Mouse (Mus musculus) layer of hippocampus, adult 6 months (tissue): ENCODE results near the gene Gucy1a1. TPM values are rescaled to one million over a fixed set of nuclear protein-coding genes. Genes with fewer than 3 reads are reported as not detected.

Source experiments
- long read RNA-seq, 2 experiments: library from polyadenylated mRNA; unstranded; transcript quantifications; one replicate each; pipeline ENCODE4 v2.0.0; 2019 to 2020
- microRNA-seq: library from miRNA; unstranded; fragments of <30 nt; microRNA quantifications from one replicate; pipeline ENCODE4 v1.2.0, GENCODE M21; 2020
- polyA plus RNA-seq: library from polyadenylated mRNA; unstranded; fragments of <200 nt; fragmentation: Nextera tagmentation; gene quantifications from 2 replicates; pipeline ENCODE4 v1.2.3, GENCODE M21; 2021

Gene Gucy1a1
- 14.7 and 20.2 TPM in 2 replicates for polyA plus RNA-seq
- long read RNA-seq, experiment 1, full-length matches to known transcripts = 15 of 37 reads
- long read RNA-seq, experiment 1, partial matches to known transcripts = 17 of 37 reads
- long read RNA-seq, experiment 1, other reads (novel, unspliced or antisense) = 5 of 37 reads
- long read RNA-seq, experiment 2, full-length matches to known transcripts = 56 of 70 reads
- long read RNA-seq, experiment 2, partial matches to known transcripts = 6 of 70 reads
- long read RNA-seq, experiment 2, other reads (novel, unspliced or antisense) = 8 of 70 reads

DNA sequence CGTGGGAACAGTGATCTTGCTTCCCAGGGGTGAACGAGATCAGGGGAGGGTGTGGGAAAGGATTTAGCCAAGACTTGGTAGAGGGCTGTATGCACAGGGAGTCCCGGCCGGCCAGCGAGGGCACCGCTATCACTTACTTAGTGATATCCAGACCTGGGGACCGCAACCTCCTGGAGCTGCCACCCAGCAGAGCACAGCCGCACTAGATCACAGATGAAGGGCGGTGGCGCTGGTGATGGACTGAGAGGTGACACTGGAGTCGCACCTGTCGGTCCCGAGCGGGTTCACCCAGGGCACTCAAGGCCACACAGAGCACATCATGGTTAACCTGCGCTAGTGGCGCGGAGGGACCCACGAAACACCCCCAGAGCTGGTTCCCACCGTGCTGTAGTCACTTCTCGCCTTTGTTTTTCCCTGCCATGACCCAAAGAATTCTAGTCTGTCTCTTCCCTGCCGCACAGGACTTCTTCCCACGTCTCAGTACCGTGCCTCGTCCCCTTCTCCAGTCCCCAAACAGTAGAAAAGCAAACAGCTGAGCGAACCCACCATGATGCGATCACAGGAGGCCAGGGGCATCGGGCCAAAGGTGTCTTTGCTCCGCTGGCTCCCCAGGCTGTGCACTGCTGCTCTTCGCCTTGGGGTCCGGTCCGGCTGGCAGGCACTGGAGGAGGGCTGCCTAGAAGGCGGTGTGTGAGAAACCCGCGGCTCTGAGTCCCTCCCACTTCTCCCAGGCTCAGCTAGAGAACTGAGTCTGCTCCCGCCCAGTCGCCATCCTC lies at the start of gene Gucy1a1:
Gene Gucy1a1, minus strand, starts transcription at position 664 of the 776 bp plus-strand sequence.

GRCm38 (mm10) chr3:82074201-82074851 lies 71.3 kb downstream of the Gucy1a1 start, which contains the start of gene Gucy1b1:
Gene Gucy1b1 (minus strand): TSS chr3:82074689.

Small RNAs within 50 kb of the gene (microRNA-seq; reads per million reads assigned to microRNA genes)
- not detected for gene Mir7010

Other genes with a start within 250 kb of the Gucy1a1 start
- gene Ctso, start 213.2 kb downstream of the Gucy1a1 start, polyA plus RNA-seq = 31.7 and 36.7 TPM in 2 replicates
- gene Tdo2, start 169.6 kb downstream of the Gucy1a1 start, polyA plus RNA-seq = 4.8 and 5.9 TPM in 2 replicates
- gene Asic5, start 163.5 kb downstream of the Gucy1a1 start, polyA plus RNA-seq = not detected in 2 replicates
- gene Gucy1b1, start 71.1 kb downstream of the Gucy1a1 start, polyA plus RNA-seq = 24.2 and 25.3 TPM in 2 replicates
- 44.8 and 45.6 TPM in 2 replicates for gene Map9, start 212.3 kb upstream of the Gucy1a1 start, polyA plus RNA-seq